21 mouse cellular contexts compared by ENCODE assay signal in genomic region chr4:39088284-39088683, GRCm38 (mm10).
"Had no signal": no experiment of that assay in that cellular context is flagged by ENCODE, and none has a peak within 500 bp of the region (broad histone marks: within the 10 kb centered on the region; RNA-seq: fewer than 3 reads in every experiment).

No protein-coding gene starts in this region.

- H3K9me3 ChIP-seq: liver, embryonic 15.5 days; lung, embryonic 15.5 days; megakaryocyte, embryonic 14.5 days; midbrain, embryonic 13.5 days; midbrain, embryonic 15.5 days; neural tube, embryonic 13.5 days; neural tube, embryonic 15.5 days had no signal

- H3K36me3 ChIP-seq: liver, embryonic 15.5 days; lung, embryonic 15.5 days; midbrain, embryonic 13.5 days; midbrain, embryonic 15.5 days; neural tube, embryonic 13.5 days; neural tube, embryonic 15.5 days had no signal

- H3K9ac ChIP-seq: liver, embryonic 15.5 days; liver, postnatal 0 days; lung, embryonic 15.5 days; midbrain, embryonic 13.5 days; midbrain, embryonic 15.5 days; neural tube, embryonic 13.5 days; neural tube, embryonic 15.5 days had no signal

- H3K4me3 ChIP-seq: liver, embryonic 15.5 days; lung, embryonic 15.5 days; megakaryocyte, embryonic 14.5 days; midbrain, embryonic 13.5 days; midbrain, embryonic 15.5 days; neural tube, embryonic 13.5 days; neural tube, embryonic 15.5 days had no signal

- H3K4me1 ChIP-seq: liver, embryonic 15.5 days; lung, embryonic 15.5 days; megakaryocyte, embryonic 14.5 days; midbrain, embryonic 13.5 days; midbrain, embryonic 15.5 days; neural tube, embryonic 13.5 days; neural tube, embryonic 15.5 days had no signal

- ATAC-seq: liver, postnatal 0 days; lung, postnatal 0 days; midbrain, embryonic 13.5 days; midbrain, embryonic 15.5 days had no signal

- DNase-seq: liver, postnatal 0 days; lung, adult 2 months; lung, postnatal 14 days; lung, postnatal 36 days; retina, postnatal 1 day; right cerebral cortex, adult 18-20 months; right cerebral cortex, postnatal 25 days; right cerebral cortex, postnatal 4 days; thymus, adult 2 months; thymus, postnatal 25 days; thymus, postnatal 4 days had no signal

- H3K4me2 ChIP-seq: liver, embryonic 15.5 days; lung, embryonic 15.5 days; midbrain, embryonic 11.5 days; midbrain, embryonic 13.5 days; midbrain, embryonic 15.5 days; neural tube, embryonic 13.5 days; neural tube, embryonic 15.5 days had no signal

- H3K27ac ChIP-seq: liver, embryonic 15.5 days; lung, embryonic 15.5 days; macrophage; midbrain, embryonic 13.5 days; midbrain, embryonic 15.5 days; neural tube, embryonic 13.5 days; neural tube, embryonic 15.5 days had no signal

- H3K27me3 ChIP-seq: liver, embryonic 15.5 days; lung, embryonic 15.5 days; megakaryocyte, embryonic 14.5 days; midbrain, embryonic 13.5 days; midbrain, embryonic 15.5 days; neural tube, embryonic 13.5 days; neural tube, embryonic 15.5 days had no signal
